Mouse (Mus musculus): ENCODE measurements at regions not wholly inside any gene's neighbourhood (a gene's known extent, or its start where the extent isn't known, plus 50 kb on each side); places are given as distances from the start of the nearest gene placed in this dataset.

DNA sequence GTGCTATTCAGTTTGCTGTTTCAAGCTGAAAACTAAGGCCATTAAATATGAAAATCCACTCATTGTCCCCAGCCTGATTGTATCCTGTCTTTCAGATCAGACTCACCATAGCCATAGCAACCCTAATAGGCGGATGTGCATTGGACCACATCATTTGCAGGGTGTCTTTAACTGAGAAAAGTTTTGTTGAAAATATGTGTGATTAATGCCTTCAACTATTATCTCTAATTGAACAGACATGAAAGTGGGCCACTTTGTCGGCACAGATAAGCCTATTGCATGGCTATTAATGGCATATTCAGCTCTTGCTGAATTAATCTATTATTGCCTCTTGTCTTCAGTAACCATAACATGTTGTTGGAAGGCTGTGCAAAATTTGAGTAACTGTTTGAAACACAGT lies 394.3 kb upstream of the Epha5 start:
- no peaks in the 10 kb centered on the region for H3K27me3 ChIP-seq (ENCODE audit: insufficient read depth, low read length)
- H3K9me3 ChIP-seq (replicated peaks; ENCODE audit: low read length), result no peaks in the 10 kb centered on the region
- H3K27ac ChIP-seq, result no peak overlapping the region
- DNase-seq (ENCODE audit: low spot score), result no peak
- H3K36me3 ChIP-seq (ENCODE audit: insufficient read depth, low read length), result no peaks in the 10 kb centered on the region
- no peak overlapping the region for H3K4me3 ChIP-seq (replicated peaks; ENCODE audit: low read depth, low read length)
- no peak for ATAC-seq (replicated peaks; ENCODE audit: low FRiP score, low read depth)
- WGBS, result 86% methylated on average over 2 of the region's 2 CpGs
- no peaks in the 10 kb centered on the region for H3K4me1 ChIP-seq (replicated peaks; ENCODE audit: insufficient read depth, low read length)
- no peak for TF ChIP-seq CTCF (IDR thresholded peaks at IDR 0.05; ENCODE audit: low read depth)
- no peak overlapping the region for H3K4me2 ChIP-seq (ENCODE audit: low read length)
- no peak overlapping the region for H3K9ac ChIP-seq (ENCODE audit: low read depth, low read length)

- ATAC-seq (replicated peaks; ENCODE audit: low FRiP score, low read depth), result no peak
- no peak overlapping the region for H3K4me2 ChIP-seq (ENCODE audit: low read length)
Measured at GRCm38 (mm10) chr5:84810844-84811243, 393.7 kb upstream of the Epha5 start.

GRCm38 (mm10) chr5:84762618-84763017 lies 345.4 kb upstream of the Epha5 start:
- H3K36me3 ChIP-seq (ENCODE audit: insufficient read depth, low read length), result no peaks in the 10 kb centered on the region
- no peak overlapping the region for H3K27ac ChIP-seq
- no peaks in the 10 kb centered on the region for H3K27me3 ChIP-seq (ENCODE audit: insufficient read depth, low read length)
- no peak overlapping the region for H3K4me2 ChIP-seq (ENCODE audit: low read length)
- no peak for TF ChIP-seq CTCF (IDR thresholded peaks at IDR 0.05; ENCODE audit: low read depth)
- H3K4me3 ChIP-seq (replicated peaks; ENCODE audit: low read depth, low read length), result no peak overlapping the region
- H3K9me3 ChIP-seq (replicated peaks; ENCODE audit: low read length), result no peaks in the 10 kb centered on the region
- no peaks in the 10 kb centered on the region for H3K4me1 ChIP-seq (replicated peaks; ENCODE audit: insufficient read depth, low read length)
- DNase-seq (ENCODE audit: low spot score) (no peak), ATAC-seq (replicated peaks; ENCODE audit: low FRiP score, low read depth) (no peak)
- WGBS, result 77% methylated on average over 1 of the region's 1 CpGs
- no peak overlapping the region for H3K9ac ChIP-seq (ENCODE audit: low read depth, low read length)

More at GRCm38 (mm10) chr5:84810844-84811243, 393.7 kb upstream of the Epha5 start:
- H3K36me3 ChIP-seq (ENCODE audit: insufficient read depth, low read length), result no peaks in the 10 kb centered on the region
- H3K9me3 ChIP-seq (replicated peaks; ENCODE audit: low read length), result no peaks in the 10 kb centered on the region
- H3K27me3 ChIP-seq (ENCODE audit: insufficient read depth, low read length), result no peaks in the 10 kb centered on the region
- WGBS, result 82% methylated on average over 3 of the region's 3 CpGs
- no peak overlapping the region for H3K4me3 ChIP-seq (replicated peaks; ENCODE audit: low read depth, low read length)
- H3K9ac ChIP-seq (ENCODE audit: low read depth, low read length), result no peak overlapping the region
- no peaks in the 10 kb centered on the region for H3K4me1 ChIP-seq (replicated peaks; ENCODE audit: insufficient read depth, low read length)
- DNase-seq (ENCODE audit: low spot score), result no peak
- no peak for TF ChIP-seq CTCF (IDR thresholded peaks at IDR 0.05; ENCODE audit: low read depth)
- no peak overlapping the region for H3K27ac ChIP-seq

DNA sequence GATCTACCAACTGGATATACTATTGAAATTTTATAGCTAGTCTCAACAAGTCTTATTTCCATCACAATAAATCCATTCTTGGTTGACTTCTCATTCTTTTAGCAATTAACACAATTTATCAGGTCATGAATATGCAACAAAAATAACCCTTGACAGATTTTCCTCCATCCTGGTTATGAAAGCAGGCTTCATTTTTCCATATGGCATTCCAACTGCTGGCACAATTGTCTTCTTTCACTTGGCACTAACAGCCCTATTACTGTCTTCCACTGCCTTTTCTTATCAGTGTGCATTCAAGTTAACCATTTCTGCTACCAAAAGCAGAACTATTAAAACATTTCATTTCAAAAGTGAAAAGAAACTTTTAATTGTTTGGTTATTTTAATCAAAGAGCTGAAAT lies 334.9 kb upstream of the Epha5 start:
- ATAC-seq (replicated peaks; ENCODE audit: low FRiP score, low read depth) (no peak), DNase-seq (ENCODE audit: low spot score) (no peak)
- no peak for TF ChIP-seq CTCF (IDR thresholded peaks at IDR 0.05; ENCODE audit: low read depth)
- no peak overlapping the region for H3K4me2 ChIP-seq (ENCODE audit: low read length)
- H3K9ac ChIP-seq (ENCODE audit: low read depth, low read length), result no peak overlapping the region
- no peaks in the 10 kb centered on the region for H3K27me3 ChIP-seq (ENCODE audit: insufficient read depth, low read length)
- no peak overlapping the region for H3K27ac ChIP-seq
- H3K36me3 ChIP-seq (ENCODE audit: insufficient read depth, low read length), result no peaks in the 10 kb centered on the region
- no peaks in the 10 kb centered on the region for H3K9me3 ChIP-seq (replicated peaks; ENCODE audit: low read length)
- no peaks in the 10 kb centered on the region for H3K4me1 ChIP-seq (replicated peaks; ENCODE audit: insufficient read depth, low read length)
- no peak overlapping the region for H3K4me3 ChIP-seq (replicated peaks; ENCODE audit: low read depth, low read length)

DNA sequence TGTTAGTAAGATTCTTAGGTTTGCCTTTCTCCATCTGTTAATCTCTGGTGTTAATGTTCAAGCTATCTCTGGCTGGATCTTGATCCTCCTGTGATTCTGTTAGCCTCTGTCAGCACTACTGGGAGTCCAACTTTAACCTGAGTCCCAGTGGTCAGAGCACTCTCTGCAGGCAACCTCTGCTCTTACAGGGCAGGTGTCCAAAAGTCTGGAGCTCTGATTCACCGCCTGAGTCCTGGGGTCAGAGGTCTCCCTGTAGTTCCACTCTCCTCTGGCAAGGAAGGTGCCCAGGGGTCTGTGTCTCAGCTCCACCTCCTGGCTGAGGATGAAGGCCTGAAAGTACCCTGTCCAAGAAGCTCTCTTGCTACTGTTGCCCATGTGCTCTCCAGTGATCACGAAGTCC lies 288.3 kb upstream of the Epha5 start:
- no peak for TF ChIP-seq CTCF (IDR thresholded peaks at IDR 0.05; ENCODE audit: low read depth)
- Histone ChIP-seq H3K9ac (ENCODE audit: low read depth, low read length) (no peak overlapping the region), H3K4me3 (replicated peaks; ENCODE audit: low read depth, low read length) (no peak overlapping the region), H3K4me1 (replicated peaks; ENCODE audit: insufficient read depth, low read length) (no peaks in the 10 kb centered on the region), H3K9me3 (replicated peaks; ENCODE audit: low read length) (no peaks in the 10 kb centered on the region), H3K27ac (no peak overlapping the region), H3K4me2 (ENCODE audit: low read length) (no peak overlapping the region), H3K36me3 (ENCODE audit: insufficient read depth, low read length) (no peaks in the 10 kb centered on the region), H3K27me3 (ENCODE audit: insufficient read depth, low read length) (no peaks in the 10 kb centered on the region)
- DNase-seq (ENCODE audit: low spot score) (no peak), ATAC-seq (replicated peaks; ENCODE audit: low FRiP score, low read depth) (no peak)
- WGBS, result 77% methylated on average over 2 of the region's 2 CpGs

GRCm38 (mm10) chr5:84690334-84691258 lies 273.4 kb upstream of the Epha5 start:
- no peak overlapping the region for H3K27ac ChIP-seq
- H3K4me3 ChIP-seq (replicated peaks; ENCODE audit: low read depth, low read length), result no peak overlapping the region
- no peaks in the 10 kb centered on the region for H3K27me3 ChIP-seq (ENCODE audit: insufficient read depth, low read length)
- ATAC-seq (replicated peaks; ENCODE audit: low FRiP score, low read depth) (no peak), DNase-seq (ENCODE audit: low spot score) (no peak)
- no peaks in the 10 kb centered on the region for H3K9me3 ChIP-seq (replicated peaks; ENCODE audit: low read length)
- H3K36me3 ChIP-seq (ENCODE audit: insufficient read depth, low read length), result no peaks in the 10 kb centered on the region
- TF ChIP-seq CTCF (IDR thresholded peaks at IDR 0.05; ENCODE audit: low read depth), result no peak
- H3K9ac ChIP-seq (ENCODE audit: low read depth, low read length), result no peak overlapping the region
- 82% methylated on average over 2 of the region's 2 CpGs for WGBS
- H3K4me2 ChIP-seq (ENCODE audit: low read length), result no peak overlapping the region
- H3K4me1 ChIP-seq (replicated peaks; ENCODE audit: insufficient read depth, low read length), result no peaks in the 10 kb centered on the region
